Mouse (Mus musculus) kidney, postnatal 25 days (tissue): ENCODE measurements around the gene Gmpr.

ENCODE experiments used
- DNase-seq, 2 experiments: peaks; one replicate each; pipeline ENCODE4 v3.0.0; 2021; ENCODE audit warnings: mixed read lengths in 2 of 2

The Gmpr gene

GRCm38 (mm10) chr13:45505546-45505945, 1.7 kb upstream of the Gmpr start:
- DNase-seq = no peak

GRCm38 (mm10) chr13:45508495-45508894, 1.3 kb downstream of the Gmpr start:
- peak; percentile 82 to 91 for DNase-seq

- DNase-seq = no peak
These were observed 2.1 kb downstream of the Gmpr start for GRCm38 (mm10) chr13:45509366-45509765.

- no peak for DNase-seq
These were observed 4.6 kb downstream of the Gmpr start for GRCm38 (mm10) chr13:45511706-45512435.

- peak; percentile 64 to 80 for DNase-seq
These were observed 5.3 kb downstream of the Gmpr start for GRCm38 (mm10) chr13:45512531-45512930.

- DNase-seq = no peak
These were observed 6.1 kb downstream of the Gmpr start for GRCm38 (mm10) chr13:45513009-45513984.

- DNase-seq = no peak
These were observed 6.9 kb downstream of the Gmpr start for GRCm38 (mm10) chr13:45514115-45514514.

GRCm38 (mm10) chr13:45514832-45515422, 7.7 kb downstream of the Gmpr start:
- no peak for DNase-seq

GRCm38 (mm10) chr13:45516501-45517393, 9.5 kb downstream of the Gmpr start:
- DNase-seq = peak; percentile 59 to 79

GRCm38 (mm10) chr13:45524305-45524704, 17.1 kb downstream of the Gmpr start:
- DNase-seq = peak; percentile 53 to 71

GRCm38 (mm10) chr13:45524791-45525435, 17.7 kb downstream of the Gmpr start:
- no peak for DNase-seq

- DNase-seq = peak; percentile 81 to 92
These were observed 19.0 kb downstream of the Gmpr start for GRCm38 (mm10) chr13:45526230-45526629.

GRCm38 (mm10) chr13:45527232-45527964, 20.2 kb downstream of the Gmpr start:
- no peak for DNase-seq

- no peak for DNase-seq
These were observed 21.5 kb downstream of the Gmpr start for GRCm38 (mm10) chr13:45528787-45529186.

GRCm38 (mm10) chr13:45530754-45531153, 23.5 kb downstream of the Gmpr start:
- no peak for DNase-seq

- DNase-seq = no peak
These were observed 28.6 kb downstream of the Gmpr start for GRCm38 (mm10) chr13:45535731-45536453.

GRCm38 (mm10) chr13:45537110-45537509, 29.9 kb downstream of the Gmpr start:
- no peak for DNase-seq

GRCm38 (mm10) chr13:45538091-45538490, 30.8 kb downstream of the Gmpr start:
- no peak for DNase-seq

- DNase-seq = peak; percentile 64 to 72
These were observed 31.4 kb downstream of the Gmpr start for GRCm38 (mm10) chr13:45538532-45539204.

- peak; percentile 78 to 84 for DNase-seq
These were observed 31.9 kb downstream of the Gmpr start for GRCm38 (mm10) chr13:45539205-45539568.
